Mouse (Mus musculus) intestine, embryonic 14.5 days (tissue): ENCODE measurements at regions not wholly inside any gene's neighbourhood (a gene's known extent, or its start where the extent isn't known, plus 50 kb on each side); places are given as distances from the start of the nearest gene placed in this dataset.

Experiments used
- ATAC-seq: fragments of 200-750 bp; cut with Nextera tagmentation; replicated peaks from 2 replicates; pipeline ENCODE4 v1.8.0; 2017; ENCODE audit warnings: low read depth, moderate number of reproducible peaks, moderate TSS enrichment, moderate library complexity; ENCODE audit not compliant: low FRiP score, low TSS enrichment
- DNase-seq: peaks from one replicate; pipeline ENCODE4 v3.0.0-alpha.2; 2018; ENCODE audit warnings: low spot score
- H3K27ac ChIP-seq: fragments of 300-500 bp; sonication (generic); 2 replicates; pipeline ENCODE4 v1.5.1; 2014; ENCODE audit warnings: low read depth, mild to moderate bottlenecking, control low read depth
- H3K27me3 ChIP-seq: fragments of 300-500 bp; sonication (generic); replicated peaks from 2 replicates; pipeline ENCODE4 v1.6.1; 2014; ENCODE audit warnings: low read length, control low read depth; ENCODE audit not compliant: control insufficient read depth, insufficient read depth
- H3K36me3 ChIP-seq: fragments of 300-500 bp; sonication (generic); 2 replicates; pipeline ENCODE4 v1.6.1; 2014; ENCODE audit warnings: low read length, control low read depth; ENCODE audit not compliant: control insufficient read depth, insufficient read depth
- H3K4me1 ChIP-seq: fragments of 300-500 bp; sonication (generic); replicated peaks from 2 replicates; pipeline ENCODE4 v1.6.1; 2014; ENCODE audit warnings: low read length, control low read depth, mixed read lengths; ENCODE audit not compliant: control insufficient read depth, insufficient read depth
- H3K4me2 ChIP-seq: fragments of 300-500 bp; sonication (generic); 2 replicates; pipeline ENCODE4 v1.6.1; 2014; ENCODE audit warnings: low read length
- H3K4me3 ChIP-seq: fragments of 300-500 bp; sonication (generic); 2 replicates; pipeline ENCODE4 v1.5.1; 2014; ENCODE audit warnings: low read depth, low read length, control low read depth, mixed read lengths
- H3K9ac ChIP-seq: fragments of 300-500 bp; sonication (generic); 2 replicates; pipeline ENCODE4 v1.6.1; 2014; ENCODE audit warnings: mild to moderate bottlenecking, low read length
- H3K9me3 ChIP-seq: fragments of 300-500 bp; sonication (generic); 2 replicates; pipeline ENCODE4 v1.6.1; 2016; ENCODE audit warnings: low read length, control low read depth; ENCODE audit not compliant: control insufficient read depth
- WGBS: fragments of 180-500 bp; shearing (Covaris S2); extraction: QIAGEN DNeasy Blood & Tissue Kit; methylation state at CpG from one replicate; pipeline ENCODE4 v1.1.7; 2014; 5-methylcytosine and 5-hydroxymethylcytosine counted together

DNA sequence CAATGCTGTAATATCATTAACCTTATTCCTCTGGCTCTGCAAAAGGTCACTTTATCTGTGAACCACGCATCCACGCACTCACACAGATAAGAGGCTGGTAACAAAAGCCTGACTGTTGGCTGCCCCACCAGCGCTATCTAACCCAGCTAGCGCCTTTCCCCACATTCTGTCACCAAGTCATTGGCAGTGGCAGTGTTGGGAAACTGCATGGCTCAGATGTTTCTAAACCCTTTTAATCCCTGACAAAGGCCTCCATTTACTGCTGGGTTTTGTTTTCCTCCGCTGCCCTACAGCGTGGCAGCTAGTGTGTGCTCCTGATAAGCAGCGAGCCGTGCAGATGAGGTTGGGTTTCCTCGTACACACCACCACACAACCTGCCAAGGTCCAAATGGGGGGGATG, 55.7 kb downstream of the Id4 start:
- DNase-seq (no peak), ATAC-seq (no peak)
- H3K36me3 ChIP-seq, result no peaks in the 10 kb centered on the region
- 54% methylated on average over 9 of the region's 9 CpGs for WGBS
- H3K4me1 ChIP-seq, result 0 out of 2 replicates have a peak, but pooled peaks cover 2% of the 10 kb centered on the region
- H3K4me2 ChIP-seq, result no peak overlapping the region
- no peak overlapping the region for H3K9ac ChIP-seq
- no peaks in the 10 kb centered on the region for H3K27me3 ChIP-seq
- no peak overlapping the region for H3K4me3 ChIP-seq
- no peak overlapping the region for H3K27ac ChIP-seq
- no peaks in the 10 kb centered on the region for H3K9me3 ChIP-seq

DNA sequence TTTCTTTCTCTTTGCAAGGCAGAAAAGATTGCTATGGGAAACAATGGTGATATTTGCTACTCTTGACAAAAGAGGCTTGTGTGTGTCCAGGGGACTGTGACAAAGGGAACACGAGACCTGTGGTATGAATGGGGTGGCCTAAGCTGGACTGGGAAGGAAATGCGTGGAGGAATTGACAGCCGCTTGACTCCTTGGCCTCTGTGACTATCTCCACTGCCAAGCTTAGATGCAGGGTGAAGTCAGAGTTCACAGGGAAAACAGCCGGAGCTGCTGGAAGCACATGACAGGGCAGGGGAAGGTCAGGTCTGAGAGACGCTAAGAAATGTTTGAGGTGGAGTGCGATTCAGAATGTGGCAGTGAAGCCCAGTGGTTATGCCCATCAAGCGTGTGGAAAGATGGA, 56.4 kb downstream of the Id4 start:
- 61% methylated on average over 7 of the region's 7 CpGs for WGBS
- Histone ChIP-seq H3K27ac (no peak overlapping the region), H3K4me3 (no peak overlapping the region), H3K4me1 (0 out of 2 replicates have a peak, but pooled peaks cover 2% of the 10 kb centered on the region), H3K9me3 (no peaks in the 10 kb centered on the region), H3K36me3 (no peaks in the 10 kb centered on the region), H3K9ac (no peak overlapping the region), H3K4me2 (no peak overlapping the region), H3K27me3 (no peaks in the 10 kb centered on the region)
- no peak for DNase-seq
- no peak for ATAC-seq

GRCm38 (mm10) chr13:48319001-48319400, 58.0 kb downstream of the Id4 start:
- WGBS, result 71% methylated on average over 7 of the region's 7 CpGs
- DNase-seq, result no peak

DNA sequence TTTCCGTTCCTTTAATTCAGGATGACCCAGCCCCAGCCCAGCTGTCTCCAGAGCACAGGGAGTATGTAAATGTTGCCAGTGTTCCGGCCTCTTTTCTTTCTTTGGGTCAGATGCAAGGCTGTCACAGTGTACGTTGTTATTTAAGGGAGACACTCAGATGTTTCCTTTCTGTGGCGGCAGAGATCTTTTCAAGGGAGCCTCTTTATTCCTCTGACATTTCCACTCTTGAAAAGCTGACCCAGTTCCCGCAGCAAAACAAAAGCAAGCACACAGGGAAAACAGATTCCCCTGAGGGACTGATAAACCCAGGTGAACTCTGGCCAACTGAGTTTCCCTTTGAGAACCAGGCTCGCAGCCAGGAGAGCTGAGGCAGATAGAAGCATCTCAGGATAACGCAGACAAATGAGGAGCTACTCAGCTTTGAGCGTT, 63.3 kb downstream of the Id4 start:
- H3K9me3 ChIP-seq, result no peaks in the 10 kb centered on the region
- no peak overlapping the region for H3K4me2 ChIP-seq
- H3K4me3 ChIP-seq, result no peak overlapping the region
- ATAC-seq, result no peak
- 11% methylated on average over 8 of the region's 8 CpGs for WGBS
- no peak overlapping the region for H3K9ac ChIP-seq
- no peaks in the 10 kb centered on the region for H3K36me3 ChIP-seq
- no peak for DNase-seq
- H3K4me1 ChIP-seq, result no peaks in the 10 kb centered on the region; the same call in 1 of the 2 replicates
- no peak overlapping the region for H3K27ac ChIP-seq
- H3K27me3 ChIP-seq, result no peaks in the 10 kb centered on the region

More at GRCm38 (mm10) chr13:48319001-48319400, 58.0 kb downstream of the Id4 start:
- no peak overlapping the region for H3K4me2 ChIP-seq
- H3K27ac ChIP-seq, result no peak overlapping the region
- no peak for ATAC-seq
- H3K9me3 ChIP-seq, result no peaks in the 10 kb centered on the region
- H3K9ac ChIP-seq, result no peak overlapping the region
- no peaks in the 10 kb centered on the region for H3K27me3 ChIP-seq
- peaks cover 2% of the 10 kb centered on the region; the same call in 1 of the 2 replicates for H3K4me1 ChIP-seq
- H3K4me3 ChIP-seq, result no peak overlapping the region
- no peaks in the 10 kb centered on the region for H3K36me3 ChIP-seq

DNA sequence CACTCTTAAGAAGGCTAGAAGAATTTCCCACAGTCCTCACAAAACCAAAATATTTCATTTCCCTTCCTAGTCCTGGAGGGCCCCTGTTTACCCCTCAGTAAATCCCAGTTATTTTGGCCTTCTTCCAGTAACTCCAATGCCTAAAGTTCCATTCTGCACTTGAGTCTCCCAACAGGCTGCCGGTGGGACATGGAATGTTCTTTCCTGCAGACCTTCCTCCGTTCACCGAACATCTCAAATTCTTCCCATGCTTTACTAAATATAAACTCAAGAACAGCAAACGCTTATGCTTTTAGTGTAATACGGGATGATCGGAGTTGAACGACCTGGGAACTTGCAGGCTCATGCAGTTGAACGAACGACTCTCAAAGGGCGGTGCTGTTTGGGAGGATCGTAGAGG, 69.6 kb downstream of the Id4 start:
- H3K27me3 ChIP-seq, result no peaks in the 10 kb centered on the region
- H3K27ac ChIP-seq, result no peak overlapping the region
- no peaks in the 10 kb centered on the region for H3K36me3 ChIP-seq
- DNase-seq, result no peak
- H3K9me3 ChIP-seq, result no peaks in the 10 kb centered on the region
- 57% methylated on average over 11 of the region's 11 CpGs for WGBS
- H3K4me3 ChIP-seq, result no peak overlapping the region
- no peak for ATAC-seq
- H3K4me1 ChIP-seq, result peaks cover 11% of the 10 kb centered on the region; the same call in 1 of the 2 replicates
- no peak overlapping the region for H3K4me2 ChIP-seq
- no peak overlapping the region for H3K9ac ChIP-seq

GRCm38 (mm10) chr13:48336135-48336534, 75.1 kb downstream of the Id4 start:
- H3K27ac ChIP-seq, result no peak overlapping the region
- DNase-seq, result no peak
- 82% methylated on average over 13 of the region's 13 CpGs for WGBS
- no peaks in the 10 kb centered on the region for H3K36me3 ChIP-seq
- H3K9ac ChIP-seq, result no peak overlapping the region
- 0 out of 2 replicates have a peak, but pooled peaks cover 4% of the 10 kb centered on the region for H3K4me1 ChIP-seq
- no peaks in the 10 kb centered on the region for H3K27me3 ChIP-seq
- no peaks in the 10 kb centered on the region for H3K9me3 ChIP-seq
- no peak for ATAC-seq
- no peak overlapping the region for H3K4me3 ChIP-seq
- no peak overlapping the region for H3K4me2 ChIP-seq

- ATAC-seq (no peak), DNase-seq (no peak)
- WGBS, result 74% methylated on average over 11 of the region's 11 CpGs
- Histone ChIP-seq H3K27ac (no peak overlapping the region), H3K36me3 (no peaks in the 10 kb centered on the region), H3K9me3 (no peaks in the 10 kb centered on the region), H3K4me2 (no peak overlapping the region), H3K27me3 (no peaks in the 10 kb centered on the region), H3K9ac (no peak overlapping the region), H3K4me3 (no peak overlapping the region), H3K4me1 (0 out of 2 replicates have a peak, but pooled peaks cover 4% of the 10 kb centered on the region)
Measured at GRCm38 (mm10) chr13:48336602-48337001, 75.6 kb downstream of the Id4 start.

GRCm38 (mm10) chr13:48338561-48338960, 77.5 kb downstream of the Id4 start:
- 56% methylated on average over 6 of the region's 6 CpGs for WGBS
- no peaks in the 10 kb centered on the region for H3K9me3 ChIP-seq
- H3K27ac ChIP-seq, result no peak overlapping the region
- H3K4me1 ChIP-seq, result no peaks in the 10 kb centered on the region
- no peak overlapping the region for H3K4me3 ChIP-seq
- ATAC-seq (no peak), DNase-seq (no peak)
- H3K4me2 ChIP-seq, result no peak overlapping the region
- no peaks in the 10 kb centered on the region for H3K36me3 ChIP-seq
- no peak overlapping the region for H3K9ac ChIP-seq
- H3K27me3 ChIP-seq, result no peaks in the 10 kb centered on the region

DNA sequence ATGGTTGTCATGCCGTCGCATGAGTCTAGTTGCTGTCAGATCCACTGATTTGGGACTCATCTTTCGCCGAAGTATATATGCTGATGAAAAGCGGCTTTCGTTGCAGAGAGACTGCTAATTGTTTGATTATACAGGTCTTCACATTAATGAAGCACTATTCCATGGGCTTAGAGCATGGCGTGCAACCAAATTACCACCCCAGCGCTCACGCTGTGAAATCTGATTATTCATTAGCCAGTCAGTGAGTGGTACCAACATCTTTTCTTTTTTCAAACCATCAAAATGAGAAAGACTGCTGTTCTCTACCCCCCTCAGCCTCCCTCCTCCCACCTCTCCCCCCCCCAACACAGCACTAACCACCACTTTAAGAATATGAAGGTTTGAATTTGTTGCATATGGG, 89.1 kb downstream of the Id4 start:
- 92% methylated on average over 9 of the region's 9 CpGs for WGBS

More for the DNA sequence above, 89.1 kb downstream of the Id4 start:
- no peaks in the 10 kb centered on the region for H3K27me3 ChIP-seq
- DNase-seq (no peak), ATAC-seq (no peak)
- no peaks in the 10 kb centered on the region for H3K36me3 ChIP-seq
- no peak overlapping the region for H3K9ac ChIP-seq
- no peak overlapping the region for H3K4me3 ChIP-seq
- no peaks in the 10 kb centered on the region for H3K4me1 ChIP-seq
- H3K4me2 ChIP-seq, result no peak overlapping the region
- H3K9me3 ChIP-seq, result no peaks in the 10 kb centered on the region
- no peak overlapping the region for H3K27ac ChIP-seq
